In the genomic region with DNA sequence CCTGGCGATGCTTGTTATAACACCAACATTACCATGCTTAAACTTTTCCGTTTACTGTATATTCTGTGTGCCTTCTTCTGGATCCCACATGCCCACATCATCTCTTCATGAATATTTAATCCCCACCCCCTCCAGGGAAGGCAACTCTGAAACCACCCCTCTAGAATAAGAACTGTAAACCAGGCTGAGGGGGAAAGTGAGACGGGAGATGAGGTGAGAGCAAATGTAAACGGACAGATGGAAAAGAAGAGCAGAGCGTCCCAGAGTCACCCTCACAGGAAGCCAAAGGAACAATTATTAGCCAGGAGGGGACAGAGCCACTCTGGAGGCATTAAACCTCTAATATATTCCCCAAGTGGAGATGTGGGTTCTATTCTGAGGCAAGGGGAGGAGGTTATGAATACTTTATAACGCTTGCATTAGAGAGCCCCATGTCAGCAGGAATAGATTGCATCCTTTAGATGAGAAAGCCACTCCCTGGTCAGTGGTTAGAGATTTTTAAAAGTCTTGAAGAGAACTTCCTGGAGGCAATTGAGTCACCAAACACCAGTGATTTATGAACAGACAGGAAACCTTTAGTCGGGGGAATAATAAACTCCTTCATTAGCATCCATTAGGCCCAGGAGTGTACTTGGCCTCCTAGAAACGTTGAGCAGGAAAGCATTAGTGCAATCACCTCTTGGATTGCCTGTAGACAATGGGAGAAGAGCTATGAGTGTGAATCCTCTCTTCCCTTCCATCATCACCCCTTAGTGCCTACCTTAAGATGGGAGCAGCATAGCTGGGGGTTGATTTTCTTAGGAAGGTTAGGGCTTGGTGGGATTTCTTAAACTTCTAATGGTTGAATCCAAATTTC, we compare ENCODE assay signal across 25 mouse cellular contexts.
DNase-seq lines count a peak whose midpoint lies in the region; ATAC-seq lines count a peak whose summit lies in the region.
"Had no signal": no experiment of that assay in that cellular context is flagged by ENCODE, and none has a peak within 500 bp of the region (broad histone marks: within the 10 kb centered on the region; RNA-seq: fewer than 3 reads in every experiment).

No protein-coding gene starts in this region.

- H3K4me3 ChIP-seq in heart, embryonic 10.5 days, result no peak overlapping the region
- H3K4me3 ChIP-seq in neural tube, embryonic 13.5 days, result no peak overlapping the region
- H3K4me3 ChIP-seq in neural tube, embryonic 15.5 days (replicated peaks), result no peak overlapping the region
- H3K4me3 ChIP-seq in neural tube, embryonic 14.5 days (ENCODE audit: low read depth, low read length), result no peak overlapping the region
- H3K4me3 ChIP-seq in kidney, embryonic 16.5 days (ENCODE audit: low read length), result no peak overlapping the region
- H3K4me3 ChIP-seq: embryonic facial prominence, embryonic 13.5 days; forebrain, embryonic 10.5 days; forebrain, embryonic 13.5 days; gastrocnemius, adult 2 months; heart, embryonic 13.5 days; hindbrain, embryonic 10.5 days; hindbrain, embryonic 15.5 days had no signal

- no peaks in the 10 kb centered on the region for H3K4me1 ChIP-seq in heart, embryonic 10.5 days
- H3K4me1 ChIP-seq in neural tube, embryonic 13.5 days (replicated peaks), result peaks cover 9% of the 10 kb centered on the region; the same call in 1 of the 2 replicates
- H3K4me1 ChIP-seq in neural tube, embryonic 15.5 days, result no peaks in the 10 kb centered on the region
- no peaks in the 10 kb centered on the region for H3K4me1 ChIP-seq in neural tube, embryonic 14.5 days (ENCODE audit: control insufficient read depth, insufficient read depth, low read length)
- no peaks in the 10 kb centered on the region for H3K4me1 ChIP-seq in kidney, embryonic 16.5 days (ENCODE audit: insufficient read depth, low read length)
- H3K4me1 ChIP-seq: embryonic facial prominence, embryonic 13.5 days; forebrain, embryonic 10.5 days; forebrain, embryonic 13.5 days; heart, embryonic 13.5 days; hindbrain, embryonic 10.5 days; hindbrain, embryonic 15.5 days had no signal

- H3K4me2 ChIP-seq in neural tube, embryonic 13.5 days, result no peak overlapping the region
- no peak overlapping the region for H3K4me2 ChIP-seq in neural tube, embryonic 15.5 days
- no peak overlapping the region for H3K4me2 ChIP-seq in neural tube, embryonic 14.5 days (ENCODE audit: low read depth, low read length)
- H3K4me2 ChIP-seq in kidney, embryonic 16.5 days (replicated peaks; ENCODE audit: low read depth, low read length), result no peak overlapping the region
- H3K4me2 ChIP-seq: embryonic facial prominence, embryonic 13.5 days; forebrain, embryonic 13.5 days; heart, embryonic 13.5 days; hindbrain, embryonic 15.5 days had no signal

- no peak overlapping the region for H3K9ac ChIP-seq in neural tube, embryonic 13.5 days
- no peak overlapping the region for H3K9ac ChIP-seq in neural tube, embryonic 15.5 days (replicated peaks)
- H3K9ac ChIP-seq in neural tube, embryonic 14.5 days (replicated peaks; ENCODE audit: low read depth, low read length), result no peak overlapping the region
- H3K9ac ChIP-seq in kidney, embryonic 16.5 days (replicated peaks; ENCODE audit: low read length), result no peak overlapping the region
- H3K9ac ChIP-seq: embryonic facial prominence, embryonic 13.5 days; forebrain, embryonic 13.5 days; heart, embryonic 13.5 days; hindbrain, embryonic 15.5 days had no signal

- 75% methylated on average over 8 of the region's 8 CpGs for WGBS in heart, embryonic 10.5 days
- 41% methylated on average over 8 of the region's 8 CpGs for WGBS in neural tube, embryonic 13.5 days
- WGBS in neural tube, embryonic 15.5 days, result 33% methylated on average over 8 of the region's 8 CpGs
- WGBS in neural tube, embryonic 14.5 days, result 40% methylated on average over 8 of the region's 8 CpGs
- 38% methylated on average over 8 of the region's 8 CpGs for WGBS in kidney, embryonic 16.5 days

- DNase-seq in heart, embryonic 10.5 days (ENCODE audit: low spot score), result peak; percentile 13
- DNase-seq in heart, postnatal 4 days, result no peak
- no peak for DNase-seq in cerebellum, adult 11-12 months
- DNase-seq: adrenal gland, adult 8-10 months; adrenal gland, postnatal 25 days; cerebellum, adult 18-20 months; cerebellum, adult 9-10 months; cerebellum, postnatal 14 days; gastrocnemius, adult 2 months; gastrocnemius, postnatal 14 days; heart, adult 18-20 months had no signal

- H3K27ac ChIP-seq in heart, embryonic 10.5 days, result no peak overlapping the region
- H3K27ac ChIP-seq in neural tube, embryonic 13.5 days (replicated peaks), result 0 out of 2 replicates have a peak overlapping the region, but pooled peaks have one; percentile 4
- H3K27ac ChIP-seq in neural tube, embryonic 15.5 days (replicated peaks), result no peak overlapping the region
- H3K27ac ChIP-seq in neural tube, embryonic 14.5 days (ENCODE audit: low read depth, low read length), result no peak overlapping the region
- no peak overlapping the region for H3K27ac ChIP-seq in kidney, embryonic 16.5 days (ENCODE audit: low read length)
- H3K27ac ChIP-seq: embryonic facial prominence, embryonic 13.5 days; forebrain, embryonic 10.5 days; forebrain, embryonic 13.5 days; gastrocnemius, adult 2 months; heart, embryonic 13.5 days; hindbrain, embryonic 10.5 days; hindbrain, embryonic 15.5 days had no signal

- no peaks in the 10 kb centered on the region for H3K27me3 ChIP-seq in heart, embryonic 10.5 days (ENCODE audit: insufficient read depth, poor library complexity, severe bottlenecking)
- H3K27me3 ChIP-seq in neural tube, embryonic 13.5 days, result no peaks in the 10 kb centered on the region
- no peaks in the 10 kb centered on the region for H3K27me3 ChIP-seq in neural tube, embryonic 15.5 days (replicated peaks)
- H3K27me3 ChIP-seq in neural tube, embryonic 14.5 days (ENCODE audit: control insufficient read depth, insufficient read depth, low read length), result no peaks in the 10 kb centered on the region
- H3K27me3 ChIP-seq in kidney, embryonic 16.5 days (ENCODE audit: insufficient read depth, low read length), result no peaks in the 10 kb centered on the region
- H3K27me3 ChIP-seq: embryonic facial prominence, embryonic 13.5 days; forebrain, embryonic 13.5 days; heart, embryonic 13.5 days; hindbrain, embryonic 15.5 days had no signal

- H3K36me3 ChIP-seq in heart, embryonic 10.5 days, result no peaks in the 10 kb centered on the region
- no peaks in the 10 kb centered on the region for H3K36me3 ChIP-seq in neural tube, embryonic 13.5 days
- no peaks in the 10 kb centered on the region for H3K36me3 ChIP-seq in neural tube, embryonic 15.5 days
- H3K36me3 ChIP-seq in neural tube, embryonic 14.5 days (ENCODE audit: control insufficient read depth, insufficient read depth, low read length), result no peaks in the 10 kb centered on the region
- H3K36me3 ChIP-seq in kidney, embryonic 16.5 days (ENCODE audit: insufficient read depth, low read length), result no peaks in the 10 kb centered on the region
- H3K36me3 ChIP-seq: embryonic facial prominence, embryonic 13.5 days; forebrain, embryonic 10.5 days; heart, embryonic 13.5 days; hindbrain, embryonic 10.5 days; hindbrain, embryonic 15.5 days had no signal

- ATAC-seq in neural tube, embryonic 13.5 days (ENCODE audit: low read depth), result peak; percentile 89
- ATAC-seq in neural tube, embryonic 15.5 days (ENCODE audit: low FRiP score), result no peak
- peak; percentile 71; the same call in 1 of the 2 replicates for ATAC-seq in neural tube, embryonic 14.5 days (ENCODE audit: low read depth)
- no peak for ATAC-seq in kidney, embryonic 16.5 days (ENCODE audit: low FRiP score, low TSS enrichment)
- ATAC-seq: activated CD4-positive, CD25-positive, alpha-beta regulatory T cell, adult 4 months; CD4-positive, CD25-positive, alpha-beta regulatory T cell, adult 4 months; forebrain, embryonic 13.5 days; forebrain, embryonic 16.5 days; intestine, postnatal 0 days had no signal

- H3K9me3 ChIP-seq in heart, embryonic 10.5 days, result no peaks in the 10 kb centered on the region
- no peaks in the 10 kb centered on the region for H3K9me3 ChIP-seq in neural tube, embryonic 13.5 days
- H3K9me3 ChIP-seq in neural tube, embryonic 15.5 days (replicated peaks), result no peaks in the 10 kb centered on the region
- H3K9me3 ChIP-seq in neural tube, embryonic 14.5 days (ENCODE audit: control insufficient read depth, low read length), result no peaks in the 10 kb centered on the region
- H3K9me3 ChIP-seq in kidney, embryonic 16.5 days (ENCODE audit: low read length), result no peaks in the 10 kb centered on the region
- H3K9me3 ChIP-seq: embryonic facial prominence, embryonic 13.5 days; forebrain, embryonic 10.5 days; forebrain, embryonic 13.5 days; heart, embryonic 13.5 days; hindbrain, embryonic 10.5 days; hindbrain, embryonic 15.5 days had no signal

Comparison
In these comparisons a context has a peak if more than half of its experiments do, and no peak if none do; other contexts are left out.
1. ATAC-seq: peak in neural tube, embryonic 13.5 days (single experiment) and neural tube, embryonic 14.5 days (single experiment); none in neural tube, embryonic 15.5 days (single experiment) and kidney, embryonic 16.5 days (single experiment).